Mouse (Mus musculus) limb, embryonic 11.5 days (tissue): ENCODE measurements at regions not wholly inside any gene's neighbourhood (a gene's known extent, or its start where the extent isn't known, plus 50 kb on each side); places are given as distances from the start of the nearest gene placed in this dataset.

Source experiments
- ATAC-seq: fragments of 200-750 bp; cut with Nextera tagmentation; 2 replicates; pipeline ENCODE4 v1.8.0; 2017; ENCODE audit warnings: low read depth; ENCODE audit not compliant: insufficient number of reproducible peaks, low FRiP score, low TSS enrichment
- DNase-seq: peaks from one replicate; pipeline ENCODE4 v3.0.0-alpha.2; 2015; ENCODE audit warnings: low spot score
- H3K27ac ChIP-seq: fragments of 300-500 bp; sonication (generic); replicated peaks from 2 replicates; pipeline ENCODE4 v1.5.1; 2014; ENCODE audit warnings: low read depth, mild to moderate bottlenecking, low read length
- H3K27me3 ChIP-seq: fragments of 300-500 bp; sonication (generic); 2 replicates; pipeline ENCODE4 v1.6.1; 2014; ENCODE audit warnings: mild to moderate bottlenecking, low read length, mixed read lengths; ENCODE audit not compliant: control insufficient read depth, insufficient read depth
- H3K36me3 ChIP-seq: fragments of 300-500 bp; sonication (generic); 2 replicates; pipeline ENCODE4 v1.6.1; 2014; ENCODE audit warnings: mild to moderate bottlenecking, low read length, moderate library complexity, mixed read lengths; ENCODE audit not compliant: control insufficient read depth, insufficient read depth
- H3K4me1 ChIP-seq: fragments of 300-500 bp; sonication (generic); 2 replicates; pipeline ENCODE4 v1.6.1; 2014; ENCODE audit warnings: low read length, mixed read lengths; ENCODE audit not compliant: control insufficient read depth, insufficient read depth
- H3K4me2 ChIP-seq: fragments of 300-500 bp; sonication (generic); 2 replicates; pipeline ENCODE4 v1.6.1; 2014; ENCODE audit warnings: low read depth, mild to moderate bottlenecking, moderate library complexity; ENCODE audit not compliant: severe bottlenecking
- H3K4me3 ChIP-seq: fragments of 300-500 bp; sonication (generic); 2 replicates; pipeline ENCODE4 v1.5.1; 2014; ENCODE audit warnings: low read depth, low read length
- H3K9ac ChIP-seq: fragments of 300-500 bp; sonication (generic); 2 replicates; pipeline ENCODE4 v1.6.1; 2014; ENCODE audit warnings: mild to moderate bottlenecking, low read length
- H3K9me3 ChIP-seq: fragments of 300-500 bp; sonication (generic); 2 replicates; pipeline ENCODE4 v1.6.1; 2016; ENCODE audit warnings: low read length; ENCODE audit not compliant: control insufficient read depth
- WGBS: fragments of 180-500 bp; shearing (Covaris S2); extraction: QIAGEN DNeasy Blood & Tissue Kit; methylation state at CpG from one replicate; pipeline ENCODE4 v1.1.7; 2014; 5-methylcytosine and 5-hydroxymethylcytosine counted together

- Histone ChIP-seq H3K4me3 (no peak overlapping the region), H3K9ac (no peak overlapping the region), H3K9me3 (no peaks in the 10 kb centered on the region), H3K36me3 (no peaks in the 10 kb centered on the region), H3K4me2 (no peak overlapping the region), H3K4me1 (no peaks in the 10 kb centered on the region; the same call in 1 of the 2 replicates), H3K27me3 (no peaks in the 10 kb centered on the region), H3K27ac (no peak overlapping the region)
- ATAC-seq (no peak), DNase-seq (no peak)
- 90% methylated on average over 16 of the region's 16 CpGs for WGBS
These were observed 56.3 kb upstream of the Mdm1 start for GRCm38 (mm10) chr10:118085046-118085983.

GRCm38 (mm10) chr10:118087570-118088340 is 53.9 kb upstream of the Mdm1 start:
- H3K4me2 ChIP-seq = no peak overlapping the region
- DNase-seq = no peak

GRCm38 (mm10) chr10:118088499-118088898 is 53.1 kb upstream of the Mdm1 start:
- DNase-seq = no peak
- no peak for ATAC-seq
- Histone ChIP-seq H3K9me3 (no peaks in the 10 kb centered on the region), H3K4me3 (no peak overlapping the region), H3K27me3 (no peaks in the 10 kb centered on the region), H3K27ac (no peak overlapping the region), H3K4me2 (no peak overlapping the region), H3K4me1 (no peaks in the 10 kb centered on the region; the same call in 1 of the 2 replicates), H3K9ac (no peak overlapping the region), H3K36me3 (no peaks in the 10 kb centered on the region)
- 61% methylated on average over 2 of the region's 2 CpGs for WGBS

More at GRCm38 (mm10) chr10:118087570-118088340, 53.9 kb upstream of the Mdm1 start:
- WGBS = 29% methylated on average over 12 of the region's 12 CpGs
- H3K4me1 ChIP-seq = no peaks in the 10 kb centered on the region; the same call in 1 of the 2 replicates
- H3K27ac ChIP-seq = no peak overlapping the region
- no peaks in the 10 kb centered on the region for H3K9me3 ChIP-seq
- no peak overlapping the region for H3K4me3 ChIP-seq
- H3K27me3 ChIP-seq = no peaks in the 10 kb centered on the region
- H3K9ac ChIP-seq = no peak overlapping the region
- H3K36me3 ChIP-seq = no peaks in the 10 kb centered on the region
- no peak for ATAC-seq

- Histone ChIP-seq H3K27ac (no peak overlapping the region), H3K4me2 (no peak overlapping the region), H3K27me3 (no peaks in the 10 kb centered on the region), H3K4me1 (no peaks in the 10 kb centered on the region; the same call in 1 of the 2 replicates), H3K9me3 (no peaks in the 10 kb centered on the region), H3K36me3 (no peaks in the 10 kb centered on the region), H3K9ac (no peak overlapping the region), H3K4me3 (no peak overlapping the region)
- ATAC-seq (no peak), DNase-seq (no peak)
- WGBS = 89% methylated on average over 6 of the region's 6 CpGs
These were observed 51.7 kb upstream of the Mdm1 start for GRCm38 (mm10) chr10:118089879-118090278.

GRCm38 (mm10) chr10:118091476-118091875 is 50.1 kb upstream of the Mdm1 start:
- Histone ChIP-seq H3K9ac (no peak overlapping the region), H3K9me3 (no peaks in the 10 kb centered on the region), H3K4me1 (no peaks in the 10 kb centered on the region; the same call in 1 of the 2 replicates), H3K4me2 (no peak overlapping the region), H3K4me3 (no peak overlapping the region), H3K36me3 (no peaks in the 10 kb centered on the region), H3K27ac (no peak overlapping the region), H3K27me3 (no peaks in the 10 kb centered on the region)
- DNase-seq = no peak
- ATAC-seq = no peak
- WGBS = 92% methylated on average over 12 of the region's 12 CpGs
